ENCODE assay signal across 18 mouse cellular contexts in genomic region chr12:26184701-26185460, GRCm38 (mm10).
A peak's percentile ranks its signal among the peaks of the same experiment; 100 is the strongest.
DNase-seq lines count a peak whose midpoint lies in the region; ATAC-seq and TF ChIP-seq lines count a peak whose summit lies in the region.
"Had no signal": no experiment of that assay in that cellular context is flagged by ENCODE, and none has a peak within 500 bp of the region (broad histone marks: within the 10 kb centered on the region; RNA-seq: fewer than 3 reads in every experiment).

No protein-coding gene starts in this region.

- intact Hi-C loops in heart, adult 2 months (cut with DNase I) = no loop called here

- ATAC-seq in megakaryocyte progenitor cell, adult 5-6 weeks (replicated peaks; ENCODE audit: poor library complexity) = peak; percentile 81
- ATAC-seq: forebrain, embryonic 16.5 days; intestine, embryonic 16.5 days; midbrain, embryonic 16.5 days; Patski had no signal

- no peak for TF ChIP-seq CTCF in heart, adult 2 months (IDR thresholded peaks at IDR 0.05)

- H3K27me3 ChIP-seq in heart, adult 2 months (ENCODE audit: control insufficient read depth, insufficient read depth, low read length) = no peaks in the 10 kb centered on the region
- H3K27me3 ChIP-seq: embryonic facial prominence, embryonic 12.5 days; heart, embryonic 15.5 days had no signal

- H3K79me2 ChIP-seq in heart, adult 2 months (replicated peaks; ENCODE audit: control insufficient read depth, insufficient read depth, low read length) = no peaks in the 10 kb centered on the region

- peak; percentile 73 for DNase-seq in heart, adult 11 months
- DNase-seq in heart, adult 2 months = no peak
- DNase-seq in T-cell, adult 2 months (ENCODE audit: low spot score) = peak; percentile 53
- DNase-seq in thymus, postnatal 0 days (ENCODE audit: low spot score) = peak; percentile 9
- no peak for DNase-seq in layer of hippocampus, postnatal 36 days
- no peak for DNase-seq in urinary bladder, postnatal 36 days (ENCODE audit: low spot score in 2 of 2)
- DNase-seq in embryo, embryonic 11 days = no peak
- DNase-seq: heart, adult 18-20 months; left cerebral cortex, postnatal 4 days; lung, embryonic 14.5 days had no signal

- no peak for TF ChIP-seq EP300 in heart, adult 2 months (IDR thresholded peaks at IDR 0.05; ENCODE audit: insufficient read depth, low read depth, low read length)

- H3K4me1 ChIP-seq in heart, adult 2 months (ENCODE audit: control insufficient read depth, insufficient read depth, low read length) = no peaks in the 10 kb centered on the region
- H3K4me1 ChIP-seq: embryonic facial prominence, embryonic 12.5 days; heart, embryonic 15.5 days had no signal

- no peaks in the 10 kb centered on the region for H3K36me3 ChIP-seq in heart, adult 2 months (ENCODE audit: control insufficient read depth, insufficient read depth, low read length)
- H3K36me3 ChIP-seq: embryonic facial prominence, embryonic 12.5 days; heart, embryonic 15.5 days; hindbrain, embryonic 10.5 days had no signal

- 69% methylated on average over 5 of the region's 5 CpGs for WGBS in heart, adult 2 months

- H3K4me3 ChIP-seq in heart, adult 2 months = no peak overlapping the region
- H3K4me3 ChIP-seq: embryonic facial prominence, embryonic 12.5 days; heart, embryonic 15.5 days; hindbrain, embryonic 10.5 days had no signal

- no peak overlapping the region for H3K9ac ChIP-seq in heart, adult 2 months (ENCODE audit: low read depth, low read length)
- H3K9ac ChIP-seq: embryonic facial prominence, embryonic 12.5 days; heart, embryonic 15.5 days; lung, embryonic 14.5 days had no signal

- no peak overlapping the region for H3K27ac ChIP-seq in heart, adult 2 months
- H3K27ac ChIP-seq: embryonic facial prominence, embryonic 12.5 days; heart, embryonic 15.5 days; hindbrain, embryonic 10.5 days had no signal

- no peak for TF ChIP-seq POLR2A in heart, adult 2 months (IDR thresholded peaks at IDR 0.05; ENCODE audit: insufficient read depth, low read depth, low read length)

Comparison
In these comparisons a context has a peak if more than half of its experiments do, and no peak if none do; other contexts are left out.
1. DNase-seq: peak in heart, adult 11 months (single experiment), T-cell, adult 2 months (single experiment) and thymus, postnatal 0 days (single experiment); none in heart, adult 2 months (0 of 2), layer of hippocampus, postnatal 36 days (0 of 2), urinary bladder, postnatal 36 days (0 of 2) and embryo, embryonic 11 days (single experiment).